Mouse (Mus musculus) kidney, adult 18-20 months (tissue): ENCODE measurements around the gene Il1rap.

Source experiments
- DNase-seq: peaks from one replicate; pipeline ENCODE4 v3.0.0; 2021

Il1rap gene

GRCm38 (mm10) chr16:26623141-26623540, 41.6 kb downstream of the Il1rap start:
- DNase-seq, result no peak

DNA sequence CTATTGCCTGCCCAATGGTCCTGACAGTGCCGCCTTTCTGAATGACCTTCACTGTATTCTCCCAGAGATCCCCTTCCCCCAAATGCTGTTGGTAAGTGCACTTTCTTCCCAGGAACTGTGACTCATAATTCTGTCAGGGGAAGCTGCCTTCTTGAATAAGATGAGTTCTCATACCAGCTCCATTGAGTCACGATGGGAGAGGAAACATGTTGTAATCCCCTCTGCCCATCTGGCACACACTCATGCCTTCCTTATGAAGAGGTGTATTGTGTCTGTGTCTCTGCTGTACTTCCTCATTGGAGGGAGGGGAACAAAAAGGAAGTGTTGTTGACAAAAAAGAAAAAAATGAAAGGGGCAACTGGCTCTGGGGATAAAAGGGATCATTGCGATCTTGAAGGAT, 44.6 kb downstream of the Il1rap start:
- no peak for DNase-seq

DNA sequence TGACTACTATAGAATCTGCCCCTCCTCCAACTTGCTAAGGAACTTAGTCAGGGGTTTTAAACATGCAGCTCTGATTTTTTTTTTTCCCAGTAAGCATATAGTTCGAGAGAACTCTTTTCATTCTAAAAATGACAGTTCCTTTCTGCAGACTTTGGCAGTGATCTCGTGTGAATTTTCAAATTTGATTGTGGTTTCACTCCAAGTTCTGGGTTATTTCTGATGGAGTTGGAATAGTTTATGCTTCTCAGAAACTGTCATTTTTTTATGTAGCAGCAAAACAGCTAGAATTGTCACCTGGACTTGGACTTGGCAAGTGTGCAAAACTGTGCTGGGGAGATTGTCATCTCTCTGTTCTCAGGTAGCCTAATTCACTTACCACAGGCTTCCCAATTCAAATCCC, 53.3 kb downstream of the Il1rap start:
- DNase-seq, result no peak

DNA sequence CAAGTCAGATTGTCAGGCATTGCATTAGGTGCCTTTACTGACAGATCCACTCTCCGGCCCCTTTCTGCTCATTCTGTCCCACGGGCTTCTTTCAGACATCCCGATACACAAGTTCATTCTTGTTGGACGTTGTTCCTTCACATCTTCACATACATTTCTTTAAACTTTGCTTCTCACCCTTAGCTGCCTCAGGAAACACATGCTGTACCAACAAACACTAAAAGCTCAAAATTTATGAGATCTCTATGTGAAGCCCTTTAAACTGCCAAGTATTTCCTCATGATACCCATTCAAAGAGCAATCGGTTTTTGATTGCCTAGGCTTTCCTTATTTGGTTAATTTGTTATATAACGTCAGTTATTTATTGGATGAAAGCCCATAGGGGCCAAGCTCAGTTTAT, 61.6 kb downstream of the Il1rap start:
- DNase-seq, result no peak

- no peak for DNase-seq
Observed at GRCm38 (mm10) chr16:26646066-26646465, 64.6 kb downstream of the Il1rap start.

- no peak for DNase-seq
Observed at GRCm38 (mm10) chr16:26647036-26647435, 65.5 kb downstream of the Il1rap start.

DNA sequence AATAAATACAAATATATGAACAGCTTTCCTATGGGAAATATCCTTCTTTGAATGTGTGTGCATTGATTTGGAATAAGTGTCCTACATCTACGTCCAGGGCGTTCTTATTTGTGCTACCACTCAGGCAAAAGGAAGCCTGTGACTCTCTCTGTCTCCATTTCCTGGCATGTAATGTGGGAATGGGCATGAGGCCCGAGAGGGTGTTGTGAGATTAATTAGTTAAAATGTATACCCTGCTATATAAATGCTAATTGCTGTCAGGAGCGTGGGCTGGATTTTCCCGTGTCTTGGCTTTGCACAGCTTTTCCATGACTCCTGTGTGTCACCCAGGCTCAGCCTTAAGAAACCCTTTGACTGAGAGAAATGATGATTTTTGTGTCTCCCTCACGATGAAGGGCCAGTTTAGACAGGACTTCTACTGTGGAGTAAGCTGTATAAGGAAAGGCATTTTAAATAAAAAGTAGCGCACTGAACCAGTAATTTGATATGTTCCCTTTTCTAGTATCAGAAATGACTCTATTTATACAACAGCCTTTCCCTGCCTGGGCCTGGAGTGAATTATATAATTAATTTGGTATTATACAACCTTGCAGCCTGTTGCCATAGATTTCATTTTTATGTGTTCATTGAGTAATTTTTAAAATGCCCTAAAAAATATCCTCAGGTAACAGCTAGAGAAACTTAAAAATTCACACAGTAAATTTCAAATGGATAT, 81.4 kb downstream of the Il1rap start:
- DNase-seq, result no peak

- DNase-seq, result no peak
Observed at GRCm38 (mm10) chr16:26666401-26666800, 84.9 kb downstream of the Il1rap start.

DNA sequence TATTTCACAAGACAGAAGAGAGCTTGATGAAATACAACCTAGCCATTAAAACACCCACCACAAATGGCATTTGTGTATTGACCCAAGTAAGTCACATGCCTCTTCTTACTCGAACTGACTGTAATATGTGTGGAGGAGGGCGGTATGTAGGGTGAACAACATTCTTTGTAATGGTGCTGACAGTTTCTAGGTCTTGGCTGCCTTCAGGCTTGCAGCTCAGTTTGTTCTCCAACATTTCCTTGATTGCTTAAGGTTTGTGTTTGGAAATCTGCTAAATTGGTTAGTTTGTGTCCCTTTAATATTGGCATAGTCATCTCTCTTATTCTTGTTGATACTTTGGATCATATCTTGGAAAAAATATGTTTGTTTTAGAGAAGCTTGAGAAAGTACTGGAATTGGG, 87.6 kb downstream of the Il1rap start:
- DNase-seq, result no peak

DNA sequence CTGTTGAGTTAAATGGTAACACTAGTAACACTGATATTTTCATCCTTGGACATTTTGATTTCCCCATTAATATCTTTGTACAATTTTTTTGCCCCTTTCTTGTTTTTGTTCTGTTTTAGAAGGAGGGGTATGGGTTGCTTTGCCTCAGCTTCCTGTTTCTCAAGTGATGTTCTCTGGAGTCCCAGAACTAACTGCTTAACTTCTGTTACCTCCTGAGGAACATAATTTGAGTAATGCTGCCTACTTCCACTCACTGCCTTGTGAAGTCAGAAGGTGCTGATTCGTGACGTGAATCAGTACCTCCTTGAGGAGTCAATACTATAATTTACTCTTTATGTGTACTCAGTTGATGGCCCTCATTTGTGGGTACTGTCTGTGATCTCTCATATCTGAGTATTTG, 98.9 kb downstream of the Il1rap start:
- DNase-seq, result no peak

DNA sequence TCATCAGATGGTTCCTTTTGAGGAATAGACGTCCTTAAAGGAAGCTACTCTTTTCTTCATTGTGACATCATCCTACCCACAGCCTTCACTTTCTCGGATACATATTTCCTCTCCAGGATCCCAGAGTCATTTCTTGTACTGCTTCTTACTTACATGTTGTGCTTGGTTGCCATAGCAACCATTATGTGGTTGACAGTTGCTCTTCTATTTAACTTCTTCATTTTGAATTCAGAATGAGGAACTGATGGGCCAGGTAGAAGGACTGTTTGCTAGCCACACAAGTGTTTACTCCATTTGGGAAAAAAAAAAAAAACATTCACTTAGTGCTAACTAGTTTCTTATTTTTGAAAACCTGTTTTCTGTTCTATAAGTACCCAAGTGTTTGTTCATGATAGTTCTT, 108.3 kb downstream of the Il1rap start:
- DNase-seq, result no peak

DNA sequence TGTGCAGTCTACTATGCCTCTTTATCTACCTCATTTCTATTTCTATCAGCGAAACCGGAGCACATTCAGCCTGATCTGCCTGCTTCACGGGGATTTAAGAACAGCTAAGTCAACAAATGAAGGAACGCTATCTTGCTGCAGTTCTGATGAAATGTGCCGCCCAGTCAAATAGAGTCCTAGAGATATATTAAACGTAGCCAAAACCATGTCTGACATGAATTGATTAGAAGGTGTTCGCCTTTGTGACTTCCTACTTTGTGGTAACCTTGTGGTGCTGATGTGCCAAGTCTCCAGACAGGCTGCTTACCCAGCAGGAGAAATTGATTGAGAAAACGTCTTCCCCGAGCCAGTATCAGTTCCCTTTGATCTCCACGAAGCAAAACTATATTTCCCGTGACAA, 109.8 kb downstream of the Il1rap start:
- DNase-seq, result no peak

- DNase-seq, result peak; percentile 21
Observed at GRCm38 (mm10) chr16:26698076-26698475, 116.6 kb downstream of the Il1rap start.

DNA sequence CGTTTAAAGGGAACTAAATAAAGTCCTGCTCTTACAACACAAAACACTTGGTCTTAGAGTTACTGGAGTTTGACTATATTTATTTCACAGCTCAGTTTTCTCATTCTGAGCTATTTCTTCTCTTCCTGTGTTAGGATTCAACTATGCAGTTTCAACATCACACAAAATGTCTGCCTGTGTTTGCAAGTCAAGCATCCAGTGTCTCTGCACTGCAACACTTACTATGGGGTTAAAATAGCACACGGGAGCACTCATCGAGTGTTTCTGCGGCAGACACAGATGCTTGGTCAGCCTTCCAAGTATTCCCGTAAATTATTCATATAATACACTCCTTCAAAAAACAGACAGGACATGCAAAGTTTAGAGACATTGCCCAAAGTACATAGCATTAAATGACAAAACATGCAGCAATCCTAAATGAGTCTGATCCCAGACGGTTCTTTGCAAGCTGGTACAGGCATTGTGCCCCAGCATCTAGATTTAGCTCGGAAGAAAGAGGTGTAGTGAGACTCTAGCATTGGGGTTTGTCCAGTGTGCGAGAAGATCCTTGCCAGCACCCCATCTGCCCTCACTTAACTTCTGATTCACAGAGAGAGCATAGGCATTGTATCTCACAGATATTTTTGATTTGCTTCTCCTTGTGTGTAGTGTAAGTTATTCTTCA, 119.1 kb downstream of the Il1rap start:
- DNase-seq, result no peak

DNA sequence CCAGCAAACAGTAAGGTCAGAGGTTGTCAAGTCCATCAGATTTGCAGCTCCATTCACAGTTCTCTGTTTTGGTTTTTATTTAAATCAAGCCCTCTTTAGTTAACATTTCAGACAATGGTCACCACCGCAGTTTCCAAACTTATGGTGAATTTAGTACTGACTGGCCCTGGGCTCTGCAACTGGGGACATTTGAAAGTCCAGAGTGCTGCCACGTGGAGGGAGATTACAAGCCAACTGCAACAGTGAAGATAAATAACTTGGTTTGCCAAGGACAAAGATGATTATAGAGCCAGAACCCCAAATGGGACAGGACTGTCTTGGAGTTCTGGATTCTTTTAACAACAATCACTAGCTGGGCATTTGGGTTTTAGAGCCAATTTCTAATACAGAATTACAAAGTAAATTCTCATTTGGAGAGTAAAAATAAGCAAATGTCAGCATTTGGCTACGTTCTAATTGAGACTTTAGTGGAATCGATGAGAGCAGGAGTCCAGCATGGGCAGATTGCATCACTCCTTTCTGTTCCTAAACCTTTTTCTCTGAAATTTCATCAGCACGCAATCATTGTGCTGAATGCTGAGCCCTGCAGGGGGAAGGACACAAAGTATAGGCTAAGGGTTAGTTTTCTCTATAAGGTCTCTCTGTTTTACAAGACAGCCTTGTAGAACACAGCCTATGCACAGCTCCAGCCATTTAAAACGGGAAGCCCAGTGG, 124.3 kb downstream of the Il1rap start:
- DNase-seq, result no peak

GRCm38 (mm10) chr16:26706503-26706902, 125.0 kb downstream of the Il1rap start:
- no peak for DNase-seq

DNA sequence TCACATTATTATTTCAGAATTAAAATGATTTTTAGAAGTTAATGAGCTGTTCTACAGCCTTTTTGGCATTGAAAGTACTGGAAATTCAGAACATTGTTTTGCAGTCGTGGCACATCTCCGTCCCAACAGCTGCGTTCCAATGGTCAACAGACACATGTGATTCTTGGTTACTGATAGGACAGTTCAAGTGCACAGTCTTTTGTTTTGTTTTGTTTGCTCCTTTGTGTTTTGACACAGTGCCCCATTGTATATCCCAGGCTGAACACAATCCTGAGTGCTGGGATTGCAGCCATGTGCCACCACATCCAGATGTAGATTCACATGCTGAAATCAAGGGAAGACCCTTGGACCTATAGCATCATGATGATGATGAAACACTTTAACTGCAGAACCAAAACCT, 129.4 kb downstream of the Il1rap start:
- no peak for DNase-seq

- no peak for DNase-seq
Observed at GRCm38 (mm10) chr16:26713538-26714316, 132.2 kb downstream of the Il1rap start.

- no peak for DNase-seq
Observed at GRCm38 (mm10) chr16:26722464-26722863, 141.0 kb downstream of the Il1rap start.

DNA sequence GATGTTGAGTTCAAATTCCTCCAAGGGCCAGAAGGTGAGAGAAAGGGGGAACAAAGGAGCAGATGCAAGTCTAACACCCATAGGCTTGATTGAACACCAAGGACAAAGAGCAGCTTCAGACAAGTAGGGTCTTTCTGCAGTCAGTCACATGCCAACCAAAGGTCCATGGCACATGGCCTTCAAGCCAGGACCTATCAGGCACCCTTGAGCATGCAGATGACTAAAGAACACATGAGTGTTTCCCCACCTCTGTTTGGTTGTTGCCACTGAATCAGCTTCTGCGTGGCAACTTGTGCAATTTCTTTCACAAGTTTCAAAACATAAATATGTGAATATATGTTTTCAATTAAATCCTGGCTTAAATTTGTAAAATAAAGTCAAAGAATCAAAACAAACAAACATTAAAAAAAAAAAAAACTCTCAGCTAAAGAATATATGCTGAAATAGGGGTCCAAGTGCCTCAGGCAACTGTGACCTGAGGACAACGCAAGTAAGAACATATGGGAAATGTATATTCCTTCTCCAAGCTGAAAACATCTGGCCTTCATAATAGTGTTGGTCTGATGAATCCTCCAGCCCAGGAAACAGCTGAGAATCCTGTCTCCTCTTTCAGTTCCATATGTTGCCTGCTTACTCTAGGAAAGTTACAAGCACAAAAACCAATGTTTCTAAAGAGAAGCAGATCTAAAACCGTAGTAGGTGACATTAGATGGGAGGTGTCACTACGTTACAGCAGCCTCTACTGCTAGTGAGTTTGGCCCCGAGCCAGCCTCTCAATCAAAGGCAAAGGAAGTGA, 142.6 kb downstream of the Il1rap start:
- no peak for DNase-seq

DNA sequence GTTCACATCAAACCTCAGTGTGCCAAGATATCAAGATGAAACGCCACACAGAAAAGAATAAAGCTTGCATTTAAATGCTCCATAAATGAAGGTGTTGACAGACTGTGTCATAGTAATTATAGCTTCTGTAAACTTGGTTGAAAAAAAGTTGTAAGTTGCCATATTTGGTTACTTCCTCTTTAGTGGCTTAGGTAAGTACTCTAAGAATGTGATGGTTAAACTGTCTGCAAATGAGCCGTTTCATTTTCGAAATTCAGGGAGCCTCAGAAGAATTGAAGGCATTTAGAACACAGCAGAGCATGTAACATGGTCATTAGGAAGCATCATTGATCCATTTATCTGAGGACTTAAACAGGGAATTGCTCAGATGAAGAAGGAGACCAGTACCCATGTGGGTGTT, 146.6 kb downstream of the Il1rap start:
- no peak for DNase-seq

GRCm38 (mm10) chr16:26730941-26731340, 149.4 kb downstream of the Il1rap start:
- DNase-seq, result no peak

GRCm38 (mm10) chr16:26732566-26732965, 151.1 kb downstream of the Il1rap start:
- DNase-seq, result no peak
